Mouse (Mus musculus): ENCODE results near the gene Stxbp4. TPM values are rescaled to one million over a fixed set of nuclear protein-coding genes. Genes with fewer than 3 reads are reported as not detected.
A peak's percentile ranks its signal among the peaks of the same experiment; 100 is the strongest.

Gene Stxbp4
- polyA plus RNA-seq (2011; ENCODE audit: insufficient read depth, insufficient read length, low replicate concordance, missing spikeins), result 3.5 and 3.8 TPM in 2 replicates

DNA sequence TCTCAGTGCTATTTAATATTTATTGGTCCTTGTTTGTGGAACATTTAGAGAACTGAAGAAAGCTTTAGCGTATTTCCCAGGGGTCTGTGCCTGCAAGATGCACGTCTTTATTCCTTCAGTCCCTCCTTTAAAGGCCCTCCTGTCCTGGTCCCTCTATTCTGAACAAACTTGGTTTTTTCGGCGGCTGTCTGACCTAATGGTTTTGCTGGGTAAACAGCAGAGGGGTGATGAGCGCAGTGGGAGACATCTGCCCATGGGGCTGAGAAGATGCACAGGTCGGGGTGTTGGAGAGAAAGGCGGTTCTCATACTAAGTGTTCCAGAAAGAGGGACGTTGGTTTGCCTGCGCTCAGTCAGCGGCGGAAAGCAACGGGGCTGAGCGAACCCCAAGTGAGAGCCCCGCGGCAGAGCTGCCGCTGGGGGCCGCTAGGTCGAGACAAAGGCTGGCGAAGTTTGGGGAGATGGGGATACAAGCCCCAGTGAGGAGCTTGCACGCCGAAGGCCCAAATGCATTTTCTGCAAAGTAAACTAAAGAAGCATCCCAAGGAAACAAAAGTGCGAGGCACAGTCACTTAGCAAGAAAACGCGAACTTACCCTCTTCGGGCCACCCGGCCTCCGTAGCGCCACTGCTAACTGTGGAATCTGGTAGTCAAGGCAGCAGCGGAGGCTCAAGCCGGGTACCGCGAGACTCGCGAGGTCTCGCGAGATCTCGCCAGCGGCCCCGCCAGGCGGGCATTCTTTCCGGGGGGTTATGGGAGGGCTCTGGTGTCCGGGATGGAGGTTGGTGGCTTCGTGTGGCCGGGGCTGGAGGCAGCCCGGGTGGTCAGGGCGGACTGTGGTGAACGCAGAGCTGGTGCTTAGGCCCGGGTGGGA, at the start of gene Stxbp4, which contains the start of gene Cox11:
Gene Stxbp4 (minus strand): TSS at position 645 of the 872 bp plus-strand sequence.
Gene Cox11 (plus strand): TSS at position 734 of the 872 bp plus-strand sequence.
- peak; percentile 39; the same call in 1 of the 2 replicates for TF ChIP-seq CTCF (IDR thresholded peaks at IDR 0.05; ENCODE audit: control insufficient read depth, insufficient read depth, low read length)
- peak; percentile 69; the same call in 1 of the 2 replicates for TF ChIP-seq POLR2A (IDR thresholded peaks at IDR 0.05; ENCODE audit: borderline replicate concordance, control insufficient read depth, low read depth, low read length)
- Histone ChIP-seq H3K27ac (ENCODE audit: control insufficient read depth, insufficient read depth, low read depth, low read length, poor library complexity) (peak within 1 kb of the TSS; percentile 80), H3K4me3 (replicated peaks; ENCODE audit: control insufficient read depth, low read depth, low read length) (peak within 1 kb of the TSS; percentile 92), H3K4me1 (ENCODE audit: control insufficient read depth, insufficient read depth, low read length) (no peaks in the 10 kb centered on the region; the same call in 1 of the 2 replicates)
- under 1% methylated on average over 48 of the region's 48 CpGs for WGBS

GRCm38 (mm10) chr11:90687040-90687439, 49.2 kb upstream of the Stxbp4 start:
- peak overlapping the region; percentile 79 for H3K4me3 ChIP-seq (replicated peaks; ENCODE audit: control insufficient read depth, low read depth, low read length)

DNA sequence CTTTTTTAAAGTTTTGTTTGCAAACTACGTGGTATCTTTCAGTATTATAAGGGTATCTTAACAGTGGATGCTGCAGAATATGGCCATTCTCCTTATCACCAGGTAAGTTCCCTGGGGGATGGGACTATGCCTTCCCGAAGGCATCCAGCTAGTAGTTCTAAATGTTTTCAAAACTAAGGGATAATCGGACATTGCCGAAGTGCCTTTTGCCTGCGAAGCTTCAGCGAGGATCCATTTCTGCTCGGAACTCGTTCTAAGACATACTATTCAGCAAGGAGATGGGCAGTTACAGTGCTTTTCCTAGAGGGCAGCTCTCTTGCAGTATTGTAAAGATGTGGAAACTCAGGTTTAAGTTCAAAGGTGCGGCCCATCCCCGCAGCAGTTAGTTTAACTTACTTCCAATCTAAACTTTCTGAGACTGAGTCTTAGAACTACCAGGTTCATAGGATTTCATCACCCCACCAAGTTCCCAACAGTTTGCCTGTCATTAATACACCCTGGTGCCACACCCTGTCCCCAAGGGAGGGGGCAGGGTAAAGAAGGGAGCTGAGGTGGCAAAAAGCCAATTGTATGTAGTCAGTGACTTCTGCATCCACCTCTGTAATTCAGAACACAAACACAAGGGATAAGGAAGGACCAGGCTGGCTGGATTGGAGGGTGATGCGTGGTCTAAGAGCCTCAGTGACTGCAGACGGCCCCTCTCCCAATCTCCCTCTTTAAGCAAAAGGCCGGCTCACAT, 48.6 kb upstream of the Stxbp4 start:
- Histone ChIP-seq H3K4me1 (ENCODE audit: control insufficient read depth, insufficient read depth, low read length) (no peaks in the 10 kb centered on the region; the same call in 1 of the 2 replicates), H3K27ac (ENCODE audit: control insufficient read depth, insufficient read depth, low read depth, low read length, poor library complexity) (peak overlapping the region; percentile 2; the same call in 1 of the 2 replicates), H3K4me3 (replicated peaks; ENCODE audit: control insufficient read depth, low read depth, low read length) (peak overlapping the region; percentile 79)
- TF ChIP-seq CTCF (IDR thresholded peaks at IDR 0.05; ENCODE audit: control insufficient read depth, insufficient read depth, low read length) (no peak), POLR2A (IDR thresholded peaks at IDR 0.05; ENCODE audit: borderline replicate concordance, control insufficient read depth, low read depth, low read length) (no peak)
- 72% methylated on average over 13 of the region's 13 CpGs for WGBS

More at GRCm38 (mm10) chr11:90687040-90687439, 49.2 kb upstream of the Stxbp4 start:
- TF ChIP-seq CTCF (IDR thresholded peaks at IDR 0.05; ENCODE audit: control insufficient read depth, insufficient read depth, low read length) (no peak), POLR2A (IDR thresholded peaks at IDR 0.05; ENCODE audit: borderline replicate concordance, control insufficient read depth, low read depth, low read length) (no peak)
- H3K27ac ChIP-seq (ENCODE audit: control insufficient read depth, insufficient read depth, low read depth, low read length, poor library complexity), result peak overlapping the region; percentile 2; the same call in 1 of the 2 replicates
- no peaks in the 10 kb centered on the region; the same call in 1 of the 2 replicates for H3K4me1 ChIP-seq (ENCODE audit: control insufficient read depth, insufficient read depth, low read length)
- under 1% methylated on average over 17 of the region's 17 CpGs for WGBS

GRCm38 (mm10) chr11:90685196-90685595, 47.3 kb upstream of the Stxbp4 start:
- no peak for TF ChIP-seq POLR2A (IDR thresholded peaks at IDR 0.05; ENCODE audit: borderline replicate concordance, control insufficient read depth, low read depth, low read length)
- no peak for TF ChIP-seq CTCF (IDR thresholded peaks at IDR 0.05; ENCODE audit: control insufficient read depth, insufficient read depth, low read length)
- no peak overlapping the region for H3K27ac ChIP-seq (ENCODE audit: control insufficient read depth, insufficient read depth, low read depth, low read length, poor library complexity)
- WGBS, result 72% methylated on average over 6 of the region's 6 CpGs
- no peak overlapping the region for H3K4me3 ChIP-seq (replicated peaks; ENCODE audit: control insufficient read depth, low read depth, low read length)
- H3K4me1 ChIP-seq (ENCODE audit: control insufficient read depth, insufficient read depth, low read length), result no peaks in the 10 kb centered on the region; the same call in 1 of the 2 replicates

DNA sequence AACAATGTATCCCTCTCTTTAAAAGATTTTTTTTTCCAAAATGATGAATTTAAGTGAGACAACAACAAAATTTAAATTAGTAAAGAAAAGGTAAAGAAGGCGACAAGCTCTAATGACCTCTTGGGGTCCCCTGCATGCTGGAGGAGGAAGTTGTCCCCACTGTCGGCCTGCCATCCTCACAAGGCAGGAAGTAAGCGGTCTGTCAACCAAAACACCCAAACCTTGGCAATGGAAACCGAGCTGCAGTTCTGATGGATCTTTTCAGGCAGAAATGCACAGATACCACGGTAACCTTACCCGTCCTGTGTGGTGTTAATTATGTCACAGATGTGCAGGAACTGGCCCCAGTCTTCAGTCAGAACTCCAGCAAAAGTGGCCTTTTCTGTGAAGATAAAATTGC, 46.9 kb upstream of the Stxbp4 start:
- Histone ChIP-seq H3K27ac (ENCODE audit: control insufficient read depth, insufficient read depth, low read depth, low read length, poor library complexity) (no peak overlapping the region), H3K4me3 (replicated peaks; ENCODE audit: control insufficient read depth, low read depth, low read length) (no peak overlapping the region), H3K4me1 (ENCODE audit: control insufficient read depth, insufficient read depth, low read length) (no peaks in the 10 kb centered on the region; the same call in 1 of the 2 replicates)
- WGBS, result 18% methylated on average over 6 of the region's 6 CpGs
- TF ChIP-seq POLR2A (IDR thresholded peaks at IDR 0.05; ENCODE audit: borderline replicate concordance, control insufficient read depth, low read depth, low read length), result no peak
- TF ChIP-seq CTCF (IDR thresholded peaks at IDR 0.05; ENCODE audit: control insufficient read depth, insufficient read depth, low read length), result no peak

- H3K27ac ChIP-seq (ENCODE audit: control insufficient read depth, insufficient read depth, low read depth, low read length, poor library complexity), result no peak overlapping the region
- H3K4me3 ChIP-seq (replicated peaks; ENCODE audit: control insufficient read depth, low read depth, low read length), result no peak overlapping the region
- H3K4me1 ChIP-seq (ENCODE audit: control insufficient read depth, insufficient read depth, low read length), result no peaks in the 10 kb centered on the region; the same call in 1 of the 2 replicates
- TF ChIP-seq POLR2A (IDR thresholded peaks at IDR 0.05; ENCODE audit: borderline replicate concordance, control insufficient read depth, low read depth, low read length), result no peak
- TF ChIP-seq CTCF (IDR thresholded peaks at IDR 0.05; ENCODE audit: control insufficient read depth, insufficient read depth, low read length), result no peak
Measured at GRCm38 (mm10) chr11:90681171-90681570, 43.3 kb upstream of the Stxbp4 start.

- Histone ChIP-seq H3K27ac (ENCODE audit: control insufficient read depth, insufficient read depth, low read depth, low read length, poor library complexity) (no peak overlapping the region), H3K4me3 (replicated peaks; ENCODE audit: control insufficient read depth, low read depth, low read length) (no peak overlapping the region), H3K4me1 (ENCODE audit: control insufficient read depth, insufficient read depth, low read length) (peaks cover 1% of the 10 kb centered on the region; the same call in 1 of the 2 replicates)
- 94% methylated on average over 5 of the region's 5 CpGs for WGBS
- TF ChIP-seq POLR2A (IDR thresholded peaks at IDR 0.05; ENCODE audit: borderline replicate concordance, control insufficient read depth, low read depth, low read length) (no peak), CTCF (IDR thresholded peaks at IDR 0.05; ENCODE audit: control insufficient read depth, insufficient read depth, low read length) (no peak)
Measured at GRCm38 (mm10) chr11:90678582-90678981, 40.7 kb upstream of the Stxbp4 start.
